Mouse (Mus musculus) cerebellum, adult (tissue): Measurements from ENCODE around the gene Fam120a.

Experiments
- ATAC-seq: cut with Nextera tagmentation; 2 replicates; pipeline ENCODE4 v1.9.2; 2017; ENCODE audit warnings: mild to moderate bottlenecking, moderate library complexity, mixed read lengths; ENCODE audit not compliant: insufficient number of reproducible peaks, low FRiP score, low TSS enrichment

Fam120a gene

DNA sequence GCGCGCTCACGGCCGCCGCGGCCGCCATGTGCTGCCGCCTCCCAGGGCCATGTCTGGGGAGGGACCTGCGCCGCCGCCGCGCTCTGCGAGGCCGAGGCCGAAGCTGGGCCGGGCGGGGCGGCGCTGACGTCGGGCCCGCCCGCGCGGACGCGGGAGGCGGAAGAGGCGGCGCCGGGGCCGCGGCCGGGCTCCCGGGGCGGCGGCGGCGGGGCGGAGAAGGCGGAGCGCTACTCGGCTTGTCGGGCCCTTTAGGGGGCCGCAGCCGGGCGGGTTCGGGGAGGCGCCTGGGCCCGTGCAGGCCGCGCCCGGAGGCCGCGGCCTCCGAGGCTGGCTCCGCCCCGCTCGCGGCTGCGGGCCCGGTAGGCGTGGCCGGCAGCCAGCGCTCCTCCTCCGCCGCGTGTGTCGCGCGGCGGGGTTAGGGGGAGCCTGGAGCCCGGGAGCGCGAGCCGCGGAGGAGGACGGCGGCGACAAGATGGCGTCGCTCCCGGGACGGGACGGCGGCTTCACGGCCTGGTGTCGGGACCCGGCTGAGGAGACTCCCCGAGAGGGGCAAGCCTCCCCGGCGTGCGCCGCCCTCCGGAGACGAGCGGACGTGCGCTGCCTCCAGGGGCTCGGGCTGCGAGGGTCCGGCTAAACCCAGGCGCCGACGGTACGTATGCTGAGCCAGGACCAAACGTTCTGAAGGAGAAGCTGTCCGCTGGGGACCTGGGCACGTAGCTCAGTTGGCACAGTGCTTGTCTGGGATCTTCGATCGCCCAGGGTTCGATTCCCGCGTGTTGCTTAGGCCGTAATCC is at the start of gene Fam120a:
Fam120a (minus strand) TSS at position 62 of the 794 bp plus-strand sequence.
- ATAC-seq, result peak; percentile 72

DNA sequence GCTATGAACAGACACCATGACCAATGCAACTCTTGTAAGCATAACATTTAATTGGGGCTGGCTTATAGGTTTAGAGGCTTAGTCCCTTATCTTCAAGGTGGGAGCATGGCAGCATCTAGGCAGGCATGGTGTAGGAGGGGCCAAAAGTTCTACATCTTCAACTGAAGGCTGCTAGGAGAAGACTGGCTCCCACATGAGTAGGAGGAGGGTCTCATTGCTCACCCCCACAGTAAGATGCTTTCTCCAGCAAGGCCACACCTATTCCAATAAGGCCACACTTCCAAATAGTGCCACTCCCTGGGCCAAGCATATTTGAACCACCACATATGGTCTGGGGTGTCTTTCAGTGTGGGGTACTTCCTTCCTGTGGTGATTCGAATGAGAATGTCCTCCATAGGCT is 49.6 kb upstream of the Fam120a start:
- ATAC-seq, result no peak

DNA sequence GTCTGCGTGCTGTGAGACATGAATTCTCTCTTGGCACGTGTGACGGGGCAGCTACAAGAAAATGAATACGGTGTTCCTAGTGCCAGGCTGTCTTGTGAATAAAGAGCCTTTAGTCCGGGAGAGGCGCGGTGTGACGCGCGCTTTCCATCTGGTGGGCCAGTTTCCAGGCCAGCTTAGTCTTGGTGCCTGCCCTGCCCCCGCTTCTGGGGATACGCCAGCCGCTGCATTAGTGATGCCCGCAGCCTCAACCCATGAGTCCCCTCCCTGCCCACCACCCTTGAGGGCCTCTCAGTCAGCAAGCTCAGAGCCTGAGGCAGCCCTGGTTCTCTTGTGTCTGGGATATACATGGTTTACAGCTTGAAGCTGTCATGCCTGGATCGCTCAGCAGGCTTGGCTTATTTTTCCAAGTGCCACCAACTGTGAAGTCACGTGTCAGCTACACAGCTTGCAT is 48.5 kb upstream of the Fam120a start:
- ATAC-seq, result peak; percentile 89

DNA sequence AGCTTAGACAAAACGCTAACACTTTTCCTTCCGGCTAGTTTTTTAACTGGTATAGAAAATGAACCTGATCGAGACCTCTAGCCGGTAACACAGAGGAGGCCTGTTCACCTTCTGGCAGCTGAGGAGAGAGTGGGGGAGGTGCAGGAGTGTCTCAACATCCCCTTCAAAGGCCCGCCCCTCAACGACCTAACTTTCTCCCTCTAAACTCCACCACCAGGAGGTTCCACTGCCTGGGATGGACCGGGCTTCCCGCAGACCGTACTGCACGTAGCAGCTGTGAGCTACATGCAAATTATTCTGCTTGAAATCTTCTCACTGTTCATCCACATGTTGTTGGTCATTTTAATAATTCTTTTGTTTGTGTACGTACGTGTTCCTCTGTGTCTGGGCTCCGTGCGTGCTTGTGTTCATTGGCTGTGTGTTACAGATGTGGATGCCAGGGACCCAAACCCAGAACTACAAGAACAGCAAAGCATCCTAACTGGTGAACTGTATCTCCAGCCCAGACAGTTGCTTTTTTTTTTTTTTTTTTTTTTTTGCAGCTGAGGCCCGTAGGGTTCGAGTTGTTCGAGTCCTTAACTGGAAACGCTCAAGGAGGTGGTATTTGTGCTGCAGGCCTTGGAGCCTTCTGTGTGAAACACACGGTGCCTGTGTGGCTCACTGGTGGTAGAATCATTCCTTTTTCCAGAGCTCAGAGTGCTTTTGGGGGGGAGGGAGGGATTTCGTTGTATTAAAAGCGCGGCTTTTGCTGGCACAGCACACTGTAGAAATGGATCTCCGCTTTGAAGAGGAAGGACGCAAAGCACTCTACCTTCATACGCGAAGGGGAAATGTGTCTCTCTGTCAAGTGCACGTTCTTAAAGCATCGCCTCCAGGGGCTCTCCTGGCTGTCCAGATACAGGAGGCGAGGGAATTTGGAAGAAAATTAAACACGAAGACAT is 47.8 kb upstream of the Fam120a start:
- peak; percentile 52 for ATAC-seq

DNA sequence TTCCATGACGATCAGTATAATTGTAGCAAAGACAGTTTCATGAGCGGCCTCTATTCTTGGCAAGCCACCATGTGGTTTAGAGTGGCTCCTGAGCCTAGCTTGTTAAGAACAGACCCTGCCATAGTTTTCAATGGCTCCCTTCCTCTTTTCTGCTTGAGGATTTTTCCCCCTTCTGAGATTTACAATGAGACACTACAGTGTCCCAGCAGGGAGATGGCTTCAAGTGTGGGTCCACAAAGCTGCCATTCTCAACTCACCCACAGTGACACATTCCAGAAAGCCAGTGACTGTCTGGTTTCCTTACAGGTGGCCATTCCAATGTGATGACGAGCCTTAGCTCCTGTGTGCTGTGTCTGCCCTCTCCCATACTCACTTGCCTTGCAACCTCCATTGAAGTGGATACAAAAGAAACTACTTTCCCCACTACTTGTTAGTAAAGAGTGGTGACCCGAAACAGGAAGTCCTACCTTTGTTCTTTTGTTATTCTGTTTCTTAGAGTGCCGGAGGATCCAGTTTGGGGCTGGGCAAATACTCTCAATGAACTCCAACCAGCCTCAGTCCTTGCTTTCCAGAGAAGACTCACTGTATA is 45.5 kb upstream of the Fam120a start:
- no peak for ATAC-seq

DNA sequence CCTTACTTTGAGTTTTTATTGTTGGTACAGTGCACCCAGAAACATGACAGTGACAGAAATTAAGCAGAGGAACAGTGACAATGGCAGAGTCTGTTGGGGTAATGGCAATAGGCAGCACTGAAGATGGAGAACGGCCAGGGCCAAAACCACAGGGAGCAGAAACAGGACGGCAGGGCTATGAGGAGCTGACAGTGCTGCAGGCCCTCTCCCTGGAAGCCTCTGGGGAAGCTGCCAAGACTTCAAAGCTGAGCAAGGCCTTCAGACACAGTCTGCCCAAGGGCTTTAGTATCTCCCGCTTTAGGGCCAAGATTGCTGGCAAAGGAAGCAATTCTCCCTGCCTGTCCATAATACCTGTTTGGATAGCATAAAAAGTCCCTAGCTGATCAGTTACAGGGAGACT is 33.9 kb upstream of the Fam120a start:
- ATAC-seq, result peak; percentile 96

DNA sequence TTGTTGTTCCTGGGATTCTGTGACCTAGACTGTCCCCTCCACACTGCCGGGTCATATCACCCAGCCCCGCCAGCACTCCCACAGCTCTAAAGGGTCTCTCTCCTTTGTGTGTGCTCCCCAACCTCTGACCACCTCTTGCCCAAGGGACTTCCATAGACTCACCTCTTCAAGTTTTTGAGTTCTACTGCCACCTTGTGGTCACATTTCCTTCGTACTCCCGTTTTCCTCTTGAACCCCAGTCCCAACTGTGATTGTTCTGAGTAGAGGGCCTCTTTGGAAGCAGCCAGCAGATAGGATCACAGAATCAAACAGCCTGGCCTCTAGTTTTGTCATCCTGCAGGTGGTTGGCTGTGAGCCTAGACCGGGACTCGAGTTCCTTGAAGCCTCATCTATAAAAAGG is 30.8 kb upstream of the Fam120a start:
- peak; percentile 33; the same call in 1 of the 2 replicates for ATAC-seq

DNA sequence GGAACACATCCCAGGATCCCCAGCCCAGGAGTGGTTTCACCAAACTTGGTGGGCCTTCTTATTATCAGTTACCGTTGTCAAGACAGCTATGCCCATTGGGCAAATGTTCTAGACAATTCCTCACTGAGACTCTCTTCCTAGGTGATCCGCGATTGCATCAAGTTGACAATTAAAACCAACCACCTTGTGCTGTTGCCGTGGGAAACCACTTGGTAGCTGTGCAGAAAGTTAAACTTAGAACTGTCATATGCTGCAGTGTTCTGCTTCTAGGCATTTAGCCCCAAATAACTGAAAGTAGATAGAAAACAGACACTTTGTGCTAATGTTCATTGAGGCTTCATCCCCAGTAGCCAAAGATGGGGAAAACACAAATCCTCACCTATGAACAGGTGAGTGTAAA is 28.9 kb upstream of the Fam120a start:
- ATAC-seq, result no peak

DNA sequence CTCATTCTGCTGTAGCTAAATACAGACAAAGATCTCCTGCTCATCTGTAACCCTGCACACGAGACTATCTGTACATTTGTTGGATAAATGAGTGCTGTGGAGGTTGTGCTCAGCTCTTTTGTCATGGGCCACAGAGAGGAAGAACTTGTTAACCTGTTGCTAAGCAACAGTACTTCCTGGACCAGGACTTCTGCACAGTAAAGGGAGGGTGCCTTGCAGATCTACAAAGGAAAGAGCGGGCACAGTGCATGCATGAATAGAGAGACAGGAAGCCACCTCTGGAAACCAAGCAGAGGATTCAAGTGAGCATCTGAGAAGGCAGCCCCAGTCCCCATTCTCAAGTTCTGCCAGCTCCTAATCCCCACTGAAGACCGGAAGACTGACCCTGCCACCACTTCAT is 27.1 kb upstream of the Fam120a start:
- no peak for ATAC-seq

DNA sequence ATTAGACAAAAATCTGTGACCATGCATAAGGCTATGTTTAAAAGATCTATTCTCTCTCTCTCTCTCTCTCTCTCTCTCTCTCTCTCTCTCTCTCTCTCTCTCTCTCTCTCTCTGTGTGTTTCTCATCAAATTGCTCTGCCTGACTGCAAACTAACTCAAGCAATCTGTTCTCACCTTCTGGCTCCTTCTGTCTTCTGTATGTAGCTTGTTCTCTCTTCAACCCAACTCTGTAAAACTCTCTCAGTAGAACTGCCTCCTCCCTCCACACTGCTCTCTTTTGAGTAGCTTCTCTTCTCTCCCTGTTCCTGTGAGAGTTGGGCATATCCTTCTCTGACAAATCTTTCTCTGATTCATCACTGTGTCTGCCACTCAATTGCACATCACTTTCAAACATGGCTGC is 25.1 kb upstream of the Fam120a start:
- ATAC-seq, result no peak

DNA sequence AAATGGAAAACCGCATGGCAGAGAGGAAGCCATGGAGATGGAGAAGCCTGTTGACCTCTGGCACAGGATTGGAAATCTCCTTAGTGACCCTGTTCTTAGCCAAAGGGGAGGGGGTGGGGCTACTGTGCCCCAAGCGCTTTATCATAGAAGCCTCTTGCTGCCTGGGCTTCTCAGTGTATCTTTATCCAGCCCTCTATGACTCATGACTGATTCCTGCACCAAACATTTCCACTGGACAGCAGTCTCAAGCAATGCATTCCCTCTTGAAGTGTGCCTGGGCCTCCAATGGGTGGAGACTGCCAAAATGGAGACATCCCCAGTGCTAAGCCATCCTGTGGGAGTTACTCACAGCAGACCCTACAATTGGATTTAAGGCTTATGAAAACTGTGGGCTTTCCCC is 22.3 kb upstream of the Fam120a start:
- no peak for ATAC-seq

DNA sequence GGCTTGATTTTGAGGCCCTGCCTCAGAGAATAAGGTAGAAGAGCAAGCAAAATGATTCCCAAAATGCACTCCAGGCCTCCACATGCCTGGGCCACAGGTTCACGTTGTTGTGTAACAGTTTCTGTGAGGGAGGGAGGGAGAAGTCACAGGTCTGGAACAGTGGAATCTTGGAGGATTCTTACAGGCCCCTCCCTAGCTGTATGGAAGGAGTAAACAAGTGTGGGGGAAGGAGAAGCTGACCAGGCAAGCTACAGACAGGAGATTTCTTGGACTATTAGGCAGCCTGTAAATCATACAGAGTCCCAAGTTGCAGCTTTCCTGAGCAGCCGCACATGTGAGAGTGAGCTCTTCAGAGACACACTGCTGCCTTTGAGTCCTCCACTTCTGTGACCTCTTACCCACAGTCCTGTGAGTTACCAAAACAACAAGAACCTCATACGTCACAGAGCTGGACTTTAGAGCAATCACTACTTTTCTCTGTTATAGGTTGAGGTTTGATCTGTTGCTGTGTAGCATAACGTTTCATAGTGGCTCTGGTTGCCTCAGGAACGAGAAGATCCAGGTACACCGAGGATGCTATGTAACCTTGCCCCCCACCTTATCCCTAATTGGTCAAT is 14.8 kb upstream of the Fam120a start:
- no peak for ATAC-seq

DNA sequence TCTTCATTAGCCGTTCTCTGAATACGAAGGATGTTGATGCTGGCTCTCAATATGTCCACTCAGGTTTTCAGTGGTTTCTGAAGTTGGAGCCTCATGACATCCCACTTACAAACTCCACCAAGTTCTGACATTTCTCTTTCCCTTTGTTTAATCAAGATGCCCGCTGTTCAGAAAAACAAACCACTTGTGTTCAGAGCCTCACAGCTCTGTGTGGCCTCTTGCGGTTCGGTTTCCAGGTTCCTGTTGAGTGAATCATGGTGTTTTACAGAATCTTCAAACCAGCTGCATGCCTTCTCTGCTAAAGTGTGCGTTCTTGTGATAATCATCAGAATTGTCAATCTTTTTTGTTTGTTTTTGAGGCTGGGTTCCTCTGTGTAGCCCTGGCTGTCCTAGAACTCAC is 11.3 kb upstream of the Fam120a start:
- no peak for ATAC-seq

DNA sequence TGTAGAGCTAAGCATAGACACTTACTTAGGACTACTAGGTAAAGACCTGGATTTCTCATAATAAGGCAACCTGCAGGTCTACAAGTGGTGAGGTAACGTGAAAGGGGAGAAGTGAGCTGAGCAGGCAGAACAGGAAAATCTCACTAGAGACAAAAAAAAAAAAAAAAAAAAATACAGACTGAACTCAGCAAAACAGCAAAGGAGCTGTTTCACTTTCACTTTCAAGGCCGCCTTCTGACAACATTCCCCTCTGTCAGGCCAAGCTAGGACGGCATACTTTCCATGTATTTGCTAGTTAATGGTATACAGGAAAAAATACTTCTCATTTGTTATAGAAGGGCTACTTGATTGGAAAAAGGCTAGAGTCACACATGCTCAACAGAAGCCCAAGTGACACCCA is 10.0 kb upstream of the Fam120a start:
- ATAC-seq, result no peak

DNA sequence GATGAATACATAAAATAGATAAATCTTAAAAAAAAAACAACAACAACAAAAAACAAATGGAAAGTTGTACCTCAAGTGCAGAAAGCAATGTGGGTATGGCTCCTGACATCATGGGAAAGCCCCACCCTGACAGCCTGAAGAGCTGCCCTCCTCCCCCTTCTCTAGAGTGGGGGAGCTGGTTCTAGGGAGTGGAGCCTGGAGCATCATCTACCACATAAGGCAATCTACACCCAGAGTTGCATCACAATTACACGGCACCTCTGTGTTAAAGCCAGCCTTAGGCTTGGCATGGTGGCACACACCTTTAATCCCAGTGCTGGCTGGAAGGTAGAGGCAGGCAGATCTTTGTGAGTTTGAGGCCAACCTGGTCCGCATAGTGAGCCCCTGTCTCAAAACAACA is 6.9 kb upstream of the Fam120a start:
- ATAC-seq, result no peak

DNA sequence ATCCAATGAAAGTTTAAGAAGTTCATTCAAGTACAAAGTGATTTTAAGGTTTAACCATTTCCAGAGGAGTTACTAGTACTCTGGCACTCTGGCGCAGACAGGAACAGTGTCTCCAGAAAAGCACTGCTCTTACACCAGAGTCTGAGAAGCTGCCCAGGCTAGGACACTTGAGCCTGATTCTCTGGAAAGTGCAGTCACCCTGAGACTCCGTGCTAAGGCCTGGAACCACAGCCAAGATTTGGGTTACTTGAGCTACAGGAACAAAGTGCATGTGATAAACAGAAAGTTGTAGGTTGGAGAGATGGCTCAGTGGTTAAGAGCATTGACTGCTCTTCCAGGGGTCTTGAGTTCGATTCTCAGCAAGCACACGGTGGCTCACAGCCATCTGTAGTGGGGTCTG is 6.4 kb upstream of the Fam120a start:
- ATAC-seq, result no peak

DNA sequence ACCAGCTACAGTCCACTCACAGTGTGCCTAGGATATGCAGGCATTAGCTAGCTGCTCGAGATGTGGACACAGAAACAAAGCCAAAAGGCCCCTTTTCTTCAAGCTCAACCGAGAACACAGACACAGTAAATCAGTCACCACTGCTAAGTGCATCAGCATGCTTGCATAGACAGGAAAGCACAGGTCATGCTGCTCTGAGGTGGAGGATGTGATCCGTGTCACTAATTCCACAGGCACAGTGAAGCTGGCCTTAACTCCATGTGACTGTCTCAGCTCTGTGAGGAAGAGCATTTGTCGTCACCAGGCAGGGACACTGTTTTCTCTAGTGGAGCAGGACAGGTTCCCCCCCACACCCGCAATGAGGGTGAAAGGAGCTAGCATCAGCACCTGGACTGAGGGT is 5.4 kb upstream of the Fam120a start:
- ATAC-seq, result no peak

DNA sequence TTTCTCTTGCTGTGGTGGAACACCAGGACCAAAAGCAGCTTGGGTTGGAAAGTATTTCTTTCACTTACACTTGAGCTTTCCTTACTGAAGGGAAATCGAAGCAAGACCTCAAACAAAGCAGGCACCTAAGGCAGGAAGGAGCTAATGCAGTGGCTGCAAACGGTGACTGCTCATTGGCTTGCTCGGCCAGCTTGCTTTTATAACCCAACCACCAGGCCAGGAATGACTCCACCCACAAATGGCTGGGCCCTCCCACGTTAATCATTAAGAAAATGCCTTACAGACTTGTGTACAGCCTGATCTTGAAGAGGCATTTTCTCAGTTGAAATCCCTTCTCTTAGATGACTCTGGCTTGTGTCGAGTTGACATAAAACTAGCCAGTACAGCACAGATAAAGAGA is 3.2 kb upstream of the Fam120a start:
- no peak for ATAC-seq

DNA sequence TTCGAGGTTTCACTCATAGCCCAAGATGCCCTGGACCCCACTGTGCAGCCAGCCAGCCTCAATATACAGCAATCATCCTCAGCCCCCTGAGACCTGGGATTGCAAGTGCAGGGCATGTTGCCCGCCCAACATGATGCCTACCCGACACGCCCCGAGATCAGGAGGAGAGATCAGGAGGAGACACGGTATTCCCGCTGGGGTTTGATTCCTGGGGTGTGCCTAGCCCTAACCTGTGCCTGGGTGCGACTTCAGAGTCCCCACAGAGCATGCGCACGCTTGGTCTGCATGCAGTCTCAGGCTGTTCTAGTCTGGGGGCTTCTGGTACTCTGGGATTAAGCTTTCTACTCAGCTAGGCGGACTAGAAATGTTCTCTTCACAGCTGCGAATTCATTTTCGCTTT is 2.7 kb upstream of the Fam120a start:
- ATAC-seq, result no peak

DNA sequence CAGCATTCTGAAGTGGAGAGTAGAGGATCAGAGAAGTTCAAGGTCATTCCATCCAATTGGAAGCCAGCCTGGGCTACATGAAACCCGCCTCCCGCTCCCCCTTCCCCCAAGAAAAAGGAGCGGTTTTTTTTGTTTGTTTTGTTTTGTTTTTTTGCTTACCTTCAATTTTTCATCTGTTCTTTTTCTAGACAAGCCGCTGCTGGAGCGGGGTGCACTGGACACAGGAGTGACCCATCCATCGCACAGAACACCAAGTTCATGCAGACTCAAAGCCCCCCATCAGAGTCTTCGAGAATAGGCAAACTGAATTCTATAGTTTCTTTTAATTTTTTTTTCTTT is 902 bp upstream of the Fam120a start:
- ATAC-seq, result no peak
